Mouse (Mus musculus): ENCODE measurements around the gene Ppm1h.

Gene Ppm1h

DNA sequence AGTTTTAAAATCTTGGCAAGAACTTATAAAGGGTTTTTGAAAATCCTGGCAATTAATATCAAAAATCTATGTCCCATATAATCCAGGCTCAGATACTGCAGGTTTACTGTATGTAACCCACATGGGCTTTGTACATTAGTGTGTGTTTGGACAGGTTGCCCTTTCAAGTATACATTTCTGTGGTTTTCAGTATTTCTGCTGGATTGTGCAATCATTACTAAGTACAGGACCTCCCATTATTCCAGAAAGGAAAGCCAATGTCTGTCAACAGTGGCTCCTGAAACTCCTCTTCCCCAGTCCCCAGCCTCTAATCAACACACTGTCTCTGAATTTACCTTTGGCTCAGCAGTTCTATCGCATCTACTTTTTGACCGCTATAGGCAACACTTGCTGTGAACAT is 66.4 kb downstream of the Ppm1h start:
- no peak for DNase-seq (ENCODE audit: low read depth, low spot score)

DNA sequence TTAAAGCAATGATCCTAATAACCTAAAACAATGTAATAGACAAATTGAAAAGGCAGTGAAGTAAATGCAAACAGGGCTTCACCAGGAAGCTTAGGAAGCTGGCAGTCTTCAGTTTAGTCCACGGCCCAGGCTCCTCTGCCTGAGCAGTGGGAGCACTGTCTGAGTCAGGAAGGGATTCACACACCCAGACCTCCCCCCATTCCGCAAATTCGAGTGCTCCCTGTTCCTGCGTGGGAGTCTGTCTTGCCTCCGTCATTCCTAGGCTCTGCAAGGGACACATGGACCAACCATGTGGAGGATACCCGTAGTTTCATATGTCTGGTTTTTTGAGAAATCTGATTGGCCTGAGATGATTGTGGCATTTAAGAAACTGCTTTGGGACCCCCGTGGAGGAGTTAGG is 67.6 kb downstream of the Ppm1h start:
- DNase-seq (ENCODE audit: low read depth, low spot score) = no peak

DNA sequence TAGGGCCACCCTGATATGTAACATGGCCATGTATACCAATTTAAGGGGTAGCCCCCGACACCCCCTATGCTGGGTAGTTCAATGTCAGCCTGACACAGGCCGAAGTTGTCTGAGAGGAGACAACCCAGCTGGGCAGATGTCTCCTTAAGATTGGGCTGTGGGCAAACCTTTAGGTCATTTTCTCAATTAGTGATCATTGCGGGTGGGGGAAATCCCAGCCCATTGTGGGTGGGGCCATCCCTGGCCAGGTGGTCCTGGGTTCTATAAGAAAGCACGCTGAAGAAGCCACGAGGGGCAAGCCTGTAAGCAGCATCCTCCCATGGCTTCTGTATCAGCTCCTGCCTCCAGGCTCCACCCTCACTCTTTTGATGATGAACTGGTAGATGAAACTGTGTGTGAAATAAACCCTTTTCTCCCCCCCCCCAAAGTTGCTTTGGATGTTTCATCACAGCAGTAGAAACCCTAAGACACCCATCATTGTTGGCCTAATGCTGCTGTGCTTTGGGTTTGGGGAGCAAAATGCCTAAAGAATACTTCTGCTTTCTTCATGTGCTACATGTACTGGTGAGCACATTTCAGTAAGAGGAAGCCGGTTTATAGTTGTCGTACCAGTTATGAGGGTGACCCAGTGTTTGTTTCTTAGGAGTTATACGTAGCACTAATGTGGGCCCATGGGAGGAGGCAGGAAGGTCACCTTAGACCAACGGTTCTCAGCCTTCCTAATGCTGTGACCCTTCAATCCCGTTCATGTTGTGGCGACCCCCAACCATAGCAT is 68.8 kb downstream of the Ppm1h start:
- no peak for DNase-seq (ENCODE audit: low read depth, low spot score)

DNA sequence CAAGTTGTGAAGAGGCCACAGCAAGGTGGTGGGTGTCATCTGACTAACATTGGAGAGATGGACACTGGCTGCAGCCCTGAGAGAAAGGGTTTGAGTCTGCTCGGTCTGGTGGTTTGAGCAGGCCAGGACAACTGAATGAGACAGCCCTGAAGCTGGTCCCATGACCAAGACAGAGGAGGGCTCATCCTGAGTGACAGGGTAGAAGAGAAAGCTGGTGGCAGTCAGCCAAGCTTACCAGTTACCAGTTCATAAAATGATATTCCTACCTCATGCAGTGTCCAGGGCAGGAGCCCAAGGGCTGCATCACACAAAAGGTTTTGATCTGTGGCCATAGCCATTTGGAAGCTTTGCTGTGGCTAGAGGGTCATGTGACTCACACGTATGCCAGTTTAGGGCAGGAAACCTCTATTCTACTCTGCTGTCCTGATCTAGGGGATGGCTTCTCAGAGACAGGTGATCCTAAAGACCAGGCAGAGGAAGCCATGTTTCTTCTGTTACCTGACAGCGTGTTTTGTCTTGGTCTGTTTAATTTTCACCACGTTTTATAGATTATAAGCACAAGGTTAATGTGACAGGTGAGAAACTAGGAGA is 69.9 kb downstream of the Ppm1h start:
- DNase-seq (ENCODE audit: low read depth, low spot score) = peak; percentile 21

- no peak for DNase-seq (ENCODE audit: low read depth, low spot score)
These were observed 70.5 kb downstream of the Ppm1h start for GRCm38 (mm10) chr10:122749071-122749470.

DNA sequence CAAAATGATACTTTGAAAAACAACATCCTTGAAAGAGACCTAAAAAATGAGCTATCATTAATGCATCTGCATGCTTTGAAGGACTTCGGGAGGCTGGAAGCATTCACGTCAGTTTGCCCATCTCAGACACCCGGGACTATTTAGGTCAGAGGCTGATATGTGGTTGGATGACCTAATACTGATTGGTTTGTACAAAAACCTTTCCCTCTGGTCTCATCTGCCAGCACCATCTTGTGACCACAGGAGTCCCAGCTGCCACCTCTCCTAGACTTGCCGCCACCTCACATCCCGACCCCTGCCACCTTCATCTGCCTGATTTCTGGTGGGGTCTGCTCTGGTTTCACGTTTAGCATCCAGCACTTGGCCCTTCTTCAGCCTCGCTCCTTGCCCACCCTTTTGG is 71.3 kb downstream of the Ppm1h start:
- DNase-seq (ENCODE audit: low read depth, low spot score) = no peak

DNA sequence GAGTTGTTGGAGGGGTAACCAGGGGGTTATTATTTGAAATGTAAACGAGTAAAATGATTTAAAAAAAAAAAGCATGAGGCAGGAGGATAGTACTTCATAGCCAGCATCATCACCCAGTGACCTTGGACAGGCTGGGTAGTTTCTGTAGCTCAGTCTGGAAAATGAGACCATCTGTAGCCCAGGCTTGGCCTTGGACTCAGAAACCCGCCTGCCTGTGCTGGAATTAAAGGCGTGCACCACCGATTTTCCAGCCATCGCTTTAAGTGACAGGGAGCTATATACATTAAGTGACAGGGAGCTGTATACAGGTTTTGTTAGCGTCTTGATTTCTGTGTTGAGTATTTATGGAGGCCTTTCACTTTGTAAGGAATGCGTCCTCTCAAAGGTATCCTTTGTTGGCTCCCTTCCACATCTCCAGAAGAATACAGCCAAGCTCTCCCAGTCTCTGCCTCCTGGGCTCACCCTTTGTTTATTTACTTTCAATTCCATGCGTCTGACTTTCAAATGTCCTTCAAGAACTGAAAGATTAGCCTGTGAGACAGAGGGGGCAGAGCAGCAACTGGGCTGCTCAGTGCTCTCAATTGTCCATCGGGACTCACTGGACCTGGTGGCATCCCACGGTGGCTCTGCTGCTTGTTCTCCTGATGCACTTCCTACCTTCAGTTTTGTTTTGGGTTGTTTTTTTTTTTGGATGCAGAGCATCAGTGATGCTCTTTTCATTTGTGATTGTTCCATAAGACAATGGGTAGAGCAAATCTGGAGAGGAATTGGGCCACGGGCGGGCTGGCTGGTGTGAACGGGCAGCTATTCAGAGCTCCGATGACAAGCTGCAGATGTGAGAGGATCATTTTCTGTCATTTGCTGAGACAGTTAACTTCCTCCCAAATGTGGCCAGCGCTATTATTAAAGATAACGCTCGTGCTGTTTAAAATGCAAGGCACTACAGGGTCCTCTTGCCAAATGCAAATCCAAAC is 74.7 kb downstream of the Ppm1h start:
- DNase-seq (ENCODE audit: low read depth, low spot score) = no peak

DNA sequence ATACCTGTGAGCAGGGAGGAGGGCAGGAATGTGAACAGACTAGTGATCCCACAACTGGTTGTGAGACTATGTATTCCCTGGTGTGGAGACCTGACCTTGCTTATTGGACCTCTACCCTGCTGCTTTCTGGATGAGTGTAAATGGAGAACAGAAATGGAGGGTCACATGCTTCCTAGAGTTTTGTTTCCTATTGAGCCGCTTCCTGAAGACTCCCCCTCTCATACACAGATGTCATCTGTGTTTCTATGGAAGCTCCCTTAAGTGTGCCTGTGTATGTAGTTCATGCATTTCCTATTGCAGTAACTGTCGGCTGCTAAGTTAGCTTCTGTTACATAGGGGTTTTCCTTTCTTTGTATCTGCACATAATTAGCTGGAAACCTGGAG is 75.4 kb downstream of the Ppm1h start:
- DNase-seq (ENCODE audit: low read depth, low spot score) = no peak

- no peak for DNase-seq (ENCODE audit: low read depth, low spot score)
These were observed 76.4 kb downstream of the Ppm1h start for GRCm38 (mm10) chr10:122754967-122755366.

GRCm38 (mm10) chr10:122756879-122757530 is 78.4 kb downstream of the Ppm1h start:
- no peak for DNase-seq (ENCODE audit: low read depth, low spot score)

DNA sequence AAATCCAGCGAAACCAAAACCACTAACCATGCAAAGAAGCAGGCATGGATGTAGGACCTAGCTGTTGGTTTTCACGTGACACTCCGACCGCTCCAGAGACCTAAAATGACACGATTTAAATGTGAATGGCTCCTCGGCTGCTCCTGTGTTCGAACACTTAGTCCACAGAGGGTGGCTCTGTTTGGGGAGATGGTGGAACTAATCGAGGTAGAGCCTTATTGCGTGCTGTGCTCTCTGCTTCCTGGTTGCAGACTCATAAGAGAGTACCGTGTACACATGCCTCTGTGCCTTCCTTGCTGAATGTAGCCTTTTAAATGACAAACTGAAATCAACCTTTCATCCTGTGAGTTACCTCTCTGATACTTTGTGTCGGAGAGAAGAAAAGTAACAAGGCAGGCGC is 79.2 kb downstream of the Ppm1h start:
- no peak for DNase-seq (ENCODE audit: low read depth, low spot score)

GRCm38 (mm10) chr10:122758346-122758745 is 79.8 kb downstream of the Ppm1h start:
- no peak for DNase-seq (ENCODE audit: low read depth, low spot score)

GRCm38 (mm10) chr10:122759729-122760128 is 81.2 kb downstream of the Ppm1h start:
- DNase-seq (ENCODE audit: low read depth, low spot score) = no peak

GRCm38 (mm10) chr10:122760469-122761307 is 82.1 kb downstream of the Ppm1h start:
- no peak for DNase-seq (ENCODE audit: low read depth, low spot score)

- no peak for DNase-seq (ENCODE audit: low read depth, low spot score)
These were observed 84.4 kb downstream of the Ppm1h start for GRCm38 (mm10) chr10:122762772-122763511.

GRCm38 (mm10) chr10:122763596-122763995 is 85.0 kb downstream of the Ppm1h start:
- DNase-seq (ENCODE audit: low read depth, low spot score) = no peak

- no peak for DNase-seq (ENCODE audit: low read depth, low spot score)
These were observed 86.1 kb downstream of the Ppm1h start for GRCm38 (mm10) chr10:122764653-122765052.

- no peak for DNase-seq (ENCODE audit: low read depth, low spot score)
These were observed 87.0 kb downstream of the Ppm1h start for GRCm38 (mm10) chr10:122765521-122765920.

DNA sequence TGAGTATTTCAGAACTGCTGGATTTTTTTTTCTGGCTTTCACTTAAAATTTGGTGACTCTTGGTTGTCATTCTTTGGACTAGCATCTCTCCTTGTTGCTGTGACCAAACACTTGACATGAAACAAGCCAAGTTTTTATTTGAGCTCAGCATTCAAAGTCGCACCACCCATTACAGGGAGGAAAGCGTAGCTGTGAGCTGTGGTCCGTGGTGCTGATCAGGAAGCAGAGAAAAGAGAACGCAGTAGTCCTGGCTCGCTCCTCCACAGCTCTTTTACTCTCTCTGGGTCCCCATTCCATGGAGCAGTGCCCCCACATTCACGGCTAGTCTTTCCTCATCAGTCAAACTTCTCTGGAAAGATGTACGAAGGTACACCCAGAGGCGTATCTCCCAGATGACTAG is 87.4 kb downstream of the Ppm1h start:
- no peak for DNase-seq (ENCODE audit: low read depth, low spot score)

GRCm38 (mm10) chr10:122768204-122768892 is 89.8 kb downstream of the Ppm1h start:
- no peak for DNase-seq (ENCODE audit: low read depth, low spot score)
